Mouse (Mus musculus) cortical plate, adult 2 months (tissue): ENCODE results near the gene Fbxl16.

Experiments
- CTCF ChIP-seq: fragments of 200-500 bp; IDR thresholded peaks from 2 replicates; pipeline ENCODE4 v1.5.1; 2011; ENCODE audit warnings: mild to moderate bottlenecking, control low read depth, low read length; ENCODE audit not compliant: insufficient read depth; ENCODE audit errors: extremely low read depth
- POLR2A ChIP-seq: fragments of 200-500 bp; IDR thresholded peaks from 2 replicates; pipeline ENCODE4 v1.6.1; 2011; ENCODE audit warnings: mild to moderate bottlenecking, low read length, control low read depth; ENCODE audit not compliant: insufficient read depth; ENCODE audit errors: extremely low read depth

- TF ChIP-seq CTCF, result no peak
- 0 out of 2 replicates have a peak, but pooled peaks have one; percentile 5 for TF ChIP-seq POLR2A
These were observed 21.9 kb upstream of the Fbxl16 start for GRCm38 (mm10) chr17:25786781-25787504.
